Comparison of ENCODE assay signal across 7 mouse cellular contexts in genomic region chr12:8207978-8208403, GRCm38 (mm10). TPM values are rescaled to one million over a fixed set of nuclear protein-coding genes. Genes with fewer than 3 reads are reported as not detected.
DNase-seq lines count a peak whose midpoint lies in the region; ATAC-seq lines count a peak whose summit lies in the region.

TSS of gene Ldah (plus strand) at chr12:8208107.

- peak within 1 kb of the TSS; percentile 81 for H3K4me3 ChIP-seq in embryonic facial prominence, embryonic 11.5 days (ENCODE audit: low read depth, low read length)
- H3K4me3 ChIP-seq in limb, embryonic 11.5 days (ENCODE audit: low read depth, low read length): peak within 1 kb of the TSS; percentile 53
- H3K4me3 ChIP-seq in midbrain, embryonic 14.5 days (replicated peaks; ENCODE audit: low read depth, low read length): peak within 1 kb of the TSS; percentile 76

- peak within 1 kb of the TSS; percentile 82 for H3K9ac ChIP-seq in embryonic facial prominence, embryonic 11.5 days (replicated peaks; ENCODE audit: low read length)
- H3K9ac ChIP-seq in limb, embryonic 11.5 days (ENCODE audit: low read length): peak within 1 kb of the TSS; percentile 63
- H3K9ac ChIP-seq in midbrain, embryonic 14.5 days (replicated peaks; ENCODE audit: low read length): peak within 1 kb of the TSS; percentile 80

- no peaks in the 10 kb centered on the region for H3K36me3 ChIP-seq in embryonic facial prominence, embryonic 11.5 days (replicated peaks; ENCODE audit: control insufficient read depth, insufficient read depth, low read depth, low read length)
- no peaks in the 10 kb centered on the region for H3K36me3 ChIP-seq in limb, embryonic 11.5 days (ENCODE audit: control insufficient read depth, insufficient read depth, low read length)
- H3K36me3 ChIP-seq in midbrain, embryonic 14.5 days (ENCODE audit: control insufficient read depth, insufficient read depth, low read length): no peaks in the 10 kb centered on the region

- WGBS in embryonic facial prominence, embryonic 11.5 days: under 1% methylated on average over 34 of the region's 34 CpGs
- WGBS in limb, embryonic 11.5 days: 0% methylated on average over 34 of the region's 34 CpGs
- under 1% methylated on average over 34 of the region's 34 CpGs for WGBS in midbrain, embryonic 14.5 days

- ATAC-seq in embryonic facial prominence, embryonic 11.5 days (replicated peaks; ENCODE audit: insufficient number of reproducible peaks, low FRiP score, low TSS enrichment, low read depth): peak; percentile 98
- peak; percentile 89 for ATAC-seq in limb, embryonic 11.5 days (ENCODE audit: insufficient number of reproducible peaks, low FRiP score, low TSS enrichment, low read depth)
- ATAC-seq in midbrain, embryonic 14.5 days (ENCODE audit: low FRiP score, low TSS enrichment): peak; percentile 99

- H3K4me1 ChIP-seq in embryonic facial prominence, embryonic 11.5 days (ENCODE audit: control insufficient read depth, insufficient read depth, low read length): no peaks in the 10 kb centered on the region
- no peaks in the 10 kb centered on the region for H3K4me1 ChIP-seq in limb, embryonic 11.5 days (ENCODE audit: control insufficient read depth, insufficient read depth, low read length)
- H3K4me1 ChIP-seq in midbrain, embryonic 14.5 days (ENCODE audit: control insufficient read depth, insufficient read depth, low read length): peaks cover 12% of the 10 kb centered on the region; the same call in 1 of the 2 replicates

- H3K27me3 ChIP-seq in embryonic facial prominence, embryonic 11.5 days (ENCODE audit: control insufficient read depth, insufficient read depth, low read length): no peaks in the 10 kb centered on the region
- no peaks in the 10 kb centered on the region for H3K27me3 ChIP-seq in limb, embryonic 11.5 days (ENCODE audit: control insufficient read depth, insufficient read depth, low read length)
- no peaks in the 10 kb centered on the region for H3K27me3 ChIP-seq in midbrain, embryonic 14.5 days (ENCODE audit: control insufficient read depth, insufficient read depth, low read length)

- no peaks in the 10 kb centered on the region for H3K9me3 ChIP-seq in embryonic facial prominence, embryonic 11.5 days (replicated peaks; ENCODE audit: control insufficient read depth, low read length)
- no peaks in the 10 kb centered on the region for H3K9me3 ChIP-seq in limb, embryonic 11.5 days (ENCODE audit: control insufficient read depth, low read length)
- no peaks in the 10 kb centered on the region; the same call in 1 of the 2 replicates for H3K9me3 ChIP-seq in midbrain, embryonic 14.5 days (ENCODE audit: control insufficient read depth, low read length)

- peak; percentile 95 for DNase-seq in adrenal gland, postnatal 14 days
- peak; percentile 92 for DNase-seq in embryonic facial prominence, embryonic 11.5 days (ENCODE audit: low spot score)
- DNase-seq in heart, adult 11 months: peak; percentile 98
- DNase-seq in kidney, adult 18-20 months: peak; percentile 90
- DNase-seq in limb, embryonic 11.5 days (ENCODE audit: low spot score): peak; percentile 96
- peak; percentile 96 for DNase-seq in midbrain, embryonic 14.5 days
- peak; percentile 82 to 89 for DNase-seq in spleen, adult 18-20 months

- H3K4me2 ChIP-seq in embryonic facial prominence, embryonic 11.5 days (ENCODE audit: low read depth, low read length): peak within 1 kb of the TSS; percentile 65
- H3K4me2 ChIP-seq in limb, embryonic 11.5 days (ENCODE audit: low read depth, severe bottlenecking): peak within 1 kb of the TSS; percentile 67
- peak within 1 kb of the TSS; percentile 68 for H3K4me2 ChIP-seq in midbrain, embryonic 14.5 days (ENCODE audit: low read length)

- H3K27ac ChIP-seq in embryonic facial prominence, embryonic 11.5 days (replicated peaks; ENCODE audit: low read depth, low read length): no peak within 1 kb of the TSS
- H3K27ac ChIP-seq in limb, embryonic 11.5 days (replicated peaks; ENCODE audit: low read depth, low read length): no peak within 1 kb of the TSS
- peak within 1 kb of the TSS; percentile 77 for H3K27ac ChIP-seq in midbrain, embryonic 14.5 days (replicated peaks; ENCODE audit: low read depth, low read length)

RNA-seq across cellular contexts. Expression of gene Ldah, which starts in this region (rescaled TPM):
- 41.9 and 43.6 TPM in 2 replicates for total RNA-seq in adrenal gland, postnatal 14 days (2021)
- 71.1 and 71.6 TPM in 2 replicates for polyA plus RNA-seq in embryonic facial prominence, embryonic 11.5 days (2014; fragmentation: Nextera tagmentation; extraction: Ambion mirVana)
- 60.6 and 62.2 TPM in 2 replicates for polyA plus RNA-seq in limb, embryonic 11.5 days (2014; fragmentation: Nextera tagmentation; extraction: Ambion mirVana)
- 65.7 and 70.4 TPM in 2 replicates for polyA plus RNA-seq in midbrain, embryonic 14.5 days (2014; fragmentation: Nextera tagmentation; extraction: Ambion mirVana)
